Mouse (Mus musculus) megakaryocyte, adult 5-6 weeks (primary cell): Measurements from ENCODE around the gene Aox3. TPM values are rescaled to one million over a fixed set of nuclear protein-coding genes. Genes with fewer than 3 reads are reported as not detected.

Source experiments
- ATAC-seq: 2 replicates; pipeline ENCODE4 v1.8.0; 2016; ENCODE audit warnings: mild to moderate bottlenecking, inconsistent platforms; ENCODE audit not compliant: poor library complexity, severe bottlenecking
- total RNA-seq, 2 experiments: library from RNA; stranded (forward) in 1 of 2; stranded (reverse) in 1 of 2; fragments of 153-499, 151-499 nt in 1 of 2; fragments of 221-1000, 200-1000 nt in 1 of 2; gene quantifications; 2 replicates each; pipeline versions ENCODE4 v1.2.3 to v1.2.4; 2015 to 2017

The Aox3 gene
- total RNA-seq, 2 experiments from 2014 or later, result 0.15 to 0.22 TPM

GRCm38 (mm10) chr1:58195541-58195940 lies 82.6 kb downstream of the Aox3 start:
- ATAC-seq, result peak; percentile 35; the same call in 1 of the 2 replicates

- ATAC-seq, result no peak
These were observed 84.1 kb downstream of the Aox3 start for GRCm38 (mm10) chr1:58197023-58197422.

DNA sequence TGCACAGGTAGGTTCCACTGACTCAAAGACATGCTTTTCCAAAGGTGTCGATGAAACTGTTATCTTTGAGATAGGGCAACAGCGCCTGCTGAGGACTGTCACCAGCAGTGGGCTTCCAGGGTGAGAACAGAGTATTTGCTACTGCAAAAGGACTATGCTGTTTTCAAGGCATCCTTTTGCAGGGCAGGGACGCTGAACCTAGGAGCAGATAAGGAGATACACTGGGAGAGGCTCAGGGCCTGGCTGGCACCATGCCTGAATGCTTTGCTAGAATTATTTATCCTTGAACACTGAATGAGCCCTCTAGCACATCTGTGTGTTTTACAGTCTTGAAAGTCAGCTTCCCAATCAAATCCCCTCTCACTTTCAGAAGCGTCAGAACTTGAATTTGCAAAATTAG lies 85.5 kb downstream of the Aox3 start:
- no peak for ATAC-seq

- ATAC-seq, result no peak
These were observed 97.3 kb downstream of the Aox3 start, which contains the start of gene Aox4 for GRCm38 (mm10) chr1:58210203-58210602. Gene Aox4, plus strand, starts transcription at chr1:58210397.

DNA sequence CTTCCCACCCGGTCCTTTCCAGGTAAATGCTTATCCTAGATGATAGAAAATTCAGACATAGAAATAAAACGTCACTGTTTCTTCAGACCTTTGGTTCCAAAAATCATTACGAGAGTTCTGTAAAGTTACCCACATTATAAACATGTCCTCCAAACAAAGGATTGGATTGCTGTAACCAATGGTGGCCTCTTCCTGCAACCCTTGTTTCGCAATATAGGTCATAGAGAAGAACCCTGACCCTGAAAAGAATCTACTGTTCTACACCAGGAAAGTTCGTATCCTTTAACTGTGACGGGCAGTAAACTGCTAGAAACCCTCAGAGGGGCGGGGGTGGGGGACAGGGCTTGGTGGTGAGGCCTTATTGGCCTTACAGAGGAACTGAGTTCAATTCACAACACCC lies 99.9 kb downstream of the Aox3 start:
- ATAC-seq, result no peak

DNA sequence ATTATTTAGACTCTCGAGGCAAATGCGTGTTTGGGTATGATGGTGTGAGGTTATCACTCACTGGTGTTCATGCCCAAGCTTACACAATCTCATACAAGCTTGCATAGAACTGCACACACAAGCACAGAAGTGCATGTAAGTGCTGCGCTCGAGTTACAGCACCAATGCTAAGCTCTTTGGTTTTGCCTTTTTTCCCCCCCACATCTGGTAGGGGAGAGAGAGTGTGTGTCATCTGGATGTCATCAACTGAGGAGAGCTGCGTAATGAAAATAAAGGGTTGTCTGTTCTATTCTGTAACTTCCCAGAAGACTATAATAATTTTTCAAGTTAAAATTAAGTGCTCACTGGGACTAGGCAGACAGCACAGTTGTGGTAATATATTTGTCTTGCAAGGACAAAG lies 100.9 kb downstream of the Aox3 start:
- ATAC-seq, result no peak

GRCm38 (mm10) chr1:58215353-58215752 lies 102.4 kb downstream of the Aox3 start:
- no peak for ATAC-seq

GRCm38 (mm10) chr1:58215956-58216532 lies 103.1 kb downstream of the Aox3 start:
- no peak for ATAC-seq

DNA sequence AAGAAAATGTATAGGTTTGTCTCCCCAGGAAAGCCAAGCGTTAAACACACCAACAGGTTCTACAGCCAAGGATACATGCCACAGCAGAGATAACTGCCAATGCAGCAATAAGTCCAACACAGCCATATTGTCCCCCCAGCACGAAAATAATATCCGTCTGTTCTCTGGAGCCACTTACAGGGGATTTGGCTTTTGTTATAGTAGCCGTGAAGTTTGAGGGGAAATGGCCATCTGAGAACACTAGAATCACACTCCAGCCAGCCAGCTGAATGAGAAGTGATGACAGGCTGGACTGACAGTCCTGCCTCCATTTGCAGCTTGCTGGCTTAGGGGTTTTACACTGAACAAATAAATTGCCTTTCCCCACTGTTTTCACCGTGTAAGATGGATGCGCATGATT lies 108.1 kb downstream of the Aox3 start:
- no peak for ATAC-seq

GRCm38 (mm10) chr1:58221879-58222278 lies 108.9 kb downstream of the Aox3 start:
- ATAC-seq, result no peak

DNA sequence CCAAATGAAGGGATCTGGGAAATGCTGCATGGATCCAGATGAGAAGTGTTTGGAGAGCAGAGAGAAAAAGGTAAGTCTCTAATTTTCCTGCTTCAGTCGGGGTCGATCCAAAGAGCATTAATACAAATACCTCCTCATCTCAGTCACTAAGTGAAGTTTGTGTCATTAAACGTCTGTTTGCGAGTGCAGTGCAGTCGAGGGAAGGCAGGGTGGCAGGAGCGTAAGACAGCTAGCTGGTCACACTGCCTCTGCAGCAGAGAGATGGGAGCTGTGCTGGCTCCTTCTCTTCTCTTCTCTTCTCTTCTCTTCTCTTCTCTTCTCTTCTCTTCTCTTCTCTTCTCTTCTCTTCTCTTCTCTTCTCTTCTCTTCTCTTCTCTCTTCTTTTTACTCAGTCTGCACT lies 115.2 kb downstream of the Aox3 start:
- no peak for ATAC-seq

- no peak for ATAC-seq
These were observed 116.0 kb downstream of the Aox3 start for GRCm38 (mm10) chr1:58228916-58229315.

DNA sequence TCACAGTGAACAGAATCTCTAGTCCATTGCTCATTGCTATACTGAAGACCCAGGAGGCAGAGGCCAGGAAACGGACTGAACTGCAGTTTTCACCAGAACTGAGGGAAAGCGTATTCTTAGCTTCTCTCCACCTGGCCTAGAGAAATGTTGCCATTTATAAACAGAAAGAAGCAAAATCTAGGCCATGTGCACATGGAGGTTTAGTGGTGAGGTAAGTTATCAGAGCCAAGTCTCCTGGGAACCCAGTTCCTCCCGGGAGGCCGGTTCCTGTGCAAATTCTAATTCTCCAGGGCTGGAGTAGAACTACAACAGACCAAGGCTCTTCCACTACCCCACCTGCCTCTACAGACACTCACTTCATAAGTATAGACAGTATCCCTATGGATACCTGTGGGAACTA lies 116.8 kb downstream of the Aox3 start:
- no peak for ATAC-seq

- no peak for ATAC-seq
These were observed 117.6 kb downstream of the Aox3 start for GRCm38 (mm10) chr1:58230542-58230941.

GRCm38 (mm10) chr1:58235405-58235804 lies 122.5 kb downstream of the Aox3 start:
- ATAC-seq, result no peak

DNA sequence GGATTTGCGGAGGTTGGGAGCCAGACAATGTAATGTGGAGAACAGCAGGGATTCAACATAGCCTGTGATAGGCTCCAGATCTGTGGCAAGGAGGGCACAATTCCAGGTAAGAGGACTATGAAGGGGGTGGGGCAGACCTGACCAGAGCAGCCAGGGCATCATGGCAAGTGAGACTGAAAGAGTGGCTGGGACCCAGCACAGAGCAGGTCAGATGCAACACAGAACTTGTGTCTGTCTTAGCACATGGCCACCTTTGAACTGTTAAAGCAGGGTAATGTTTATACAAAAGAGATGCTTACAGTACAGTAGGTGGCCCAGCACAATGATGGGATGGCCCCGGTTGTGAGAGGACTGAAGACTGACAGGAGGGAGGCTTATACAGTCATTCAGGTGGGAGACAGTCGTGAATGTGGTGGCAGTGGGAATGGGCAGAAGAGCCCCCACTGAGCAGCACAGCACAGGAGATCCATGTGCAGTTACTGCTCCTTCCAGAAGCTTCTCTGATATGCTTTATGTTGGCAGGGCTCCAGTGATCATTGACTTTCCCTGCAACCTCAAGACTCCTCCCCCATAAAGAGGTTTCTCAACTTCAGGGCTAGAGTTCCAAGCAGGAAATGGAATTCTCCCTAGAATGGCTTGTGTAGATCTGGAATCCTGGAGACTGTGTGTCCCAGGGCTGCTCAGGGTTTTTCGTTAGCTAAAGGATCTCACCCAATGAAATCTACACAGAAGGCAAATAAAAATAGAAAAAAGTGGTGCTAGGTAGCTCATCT lies 124.8 kb downstream of the Aox3 start:
- ATAC-seq, result no peak

- no peak for ATAC-seq
These were observed 125.5 kb downstream of the Aox3 start for GRCm38 (mm10) chr1:58238440-58238839.

GRCm38 (mm10) chr1:58238961-58239360 lies 126.0 kb downstream of the Aox3 start:
- no peak for ATAC-seq

GRCm38 (mm10) chr1:58240347-58240746 lies 127.4 kb downstream of the Aox3 start:
- no peak for ATAC-seq

DNA sequence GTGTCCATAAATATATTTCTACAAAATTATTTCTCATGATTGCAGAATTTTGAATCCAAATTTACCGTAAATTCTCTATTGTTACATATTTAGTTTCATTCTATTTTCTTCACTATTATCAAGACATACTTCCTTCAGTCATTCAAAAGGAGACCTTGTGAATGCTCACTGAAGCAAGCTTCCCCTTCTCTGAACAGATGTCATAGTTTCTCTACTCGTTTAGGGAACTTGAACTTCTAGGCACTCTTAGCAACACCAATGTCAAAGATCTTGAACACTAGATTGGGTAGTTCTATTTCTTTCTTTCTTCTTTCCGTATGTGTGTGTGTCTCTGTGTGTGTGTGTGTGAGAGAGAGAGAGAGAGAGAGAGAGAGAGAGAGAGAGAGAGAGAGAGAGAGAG lies 131.6 kb downstream of the Aox3 start:
- ATAC-seq, result no peak

DNA sequence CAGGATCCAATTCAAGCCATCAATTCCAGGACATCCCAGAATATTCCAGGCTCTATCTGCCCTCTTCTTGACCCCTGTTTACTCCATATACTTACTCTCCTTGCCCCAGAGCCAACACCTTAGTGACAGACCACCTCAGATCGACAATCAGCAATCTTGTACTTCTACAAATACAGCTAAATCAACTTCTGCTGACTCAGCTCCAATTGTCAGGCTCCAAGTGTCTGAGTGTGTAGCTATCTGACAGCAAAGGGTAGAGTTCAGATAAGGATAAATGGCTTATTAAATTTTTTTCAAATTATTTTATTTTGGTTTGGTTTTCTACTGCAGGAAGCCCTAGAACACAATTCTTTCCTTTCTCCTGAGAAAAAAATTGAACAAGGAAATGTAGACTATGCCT lies 135.6 kb downstream of the Aox3 start:
- no peak for ATAC-seq
